Mouse (Mus musculus): ENCODE data around the gene Bub3. TPM values are rescaled to one million over a fixed set of nuclear protein-coding genes. Genes with fewer than 3 reads are reported as not detected.

Bub3 gene
- 50.9 TPM for total RNA-seq (2023)

DNA sequence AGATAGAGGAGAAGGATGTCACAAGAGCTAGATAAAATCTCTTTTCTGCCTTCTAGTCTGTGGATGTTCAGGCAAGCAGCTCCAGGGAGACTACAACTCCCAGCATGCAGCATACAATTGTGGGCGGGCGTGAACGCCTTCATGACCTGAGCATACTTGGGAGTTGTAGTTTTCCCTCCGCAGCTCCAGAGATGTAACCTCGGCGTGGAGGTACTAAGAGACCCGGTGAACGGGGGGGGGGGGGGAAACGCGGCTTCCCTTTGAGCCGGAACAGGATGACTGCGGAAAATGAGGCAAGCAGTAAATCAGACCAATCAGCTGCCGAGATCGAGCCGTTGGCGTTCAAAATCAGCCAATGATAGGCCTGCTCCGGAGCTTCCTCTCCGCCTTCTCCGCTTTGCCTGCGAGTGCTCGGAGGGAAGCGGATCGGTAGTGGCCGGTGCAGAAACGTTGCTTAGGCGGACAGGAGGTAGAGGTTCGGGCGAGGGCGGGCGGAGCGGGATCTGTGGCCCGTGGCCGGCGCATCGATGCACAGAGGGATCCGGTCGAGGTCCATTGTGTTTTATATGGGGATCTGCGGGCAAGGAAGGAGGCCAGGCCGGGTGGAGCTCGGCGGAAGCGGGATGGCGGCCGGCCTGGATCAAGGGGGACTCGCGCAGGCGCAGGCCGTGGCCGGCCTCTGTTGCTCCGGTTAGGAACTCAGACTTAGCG is at the start of gene Bub3:
Gene Bub3, plus strand, starts transcription at position 237 of the 711 bp plus-strand sequence.

DNA sequence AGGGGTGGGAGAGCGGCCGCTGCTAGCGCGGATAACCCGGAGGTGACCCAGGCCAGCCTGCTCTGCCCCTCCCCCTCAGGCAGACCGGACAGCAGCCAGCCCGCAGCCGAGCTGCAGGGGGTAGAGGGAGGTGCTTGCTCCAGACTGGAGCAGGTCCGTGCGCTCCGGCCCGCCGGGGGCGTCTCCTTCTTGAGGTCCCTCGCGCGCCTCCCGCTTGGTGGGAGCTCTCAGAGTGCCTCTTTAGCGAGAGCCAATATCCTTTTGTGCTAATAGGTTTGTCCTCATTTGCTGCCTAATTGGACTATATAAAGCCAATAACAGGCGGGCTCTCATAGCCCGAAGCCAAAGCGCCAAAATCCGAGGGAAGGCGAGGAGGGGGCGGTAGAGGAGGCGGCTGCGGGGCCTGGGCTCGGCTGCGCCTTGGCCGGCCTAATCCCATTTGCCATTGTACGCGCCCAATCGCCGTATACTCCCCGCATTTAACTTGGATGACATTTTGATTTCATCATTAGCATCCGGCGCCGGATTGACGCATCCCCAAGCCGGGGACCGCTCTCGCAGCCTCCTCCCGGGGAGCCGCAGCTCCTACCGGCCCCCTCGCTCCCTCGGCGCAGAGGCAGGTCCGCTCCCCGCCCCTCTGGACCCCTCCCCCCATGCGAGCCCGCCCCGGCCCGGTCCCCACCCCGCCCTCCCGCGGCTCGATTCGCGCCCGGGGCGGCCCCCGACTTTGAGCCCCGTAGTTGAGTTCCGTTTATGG is 17.7 kb upstream of the Bub3 start, which contains the start of gene Hmx3:
Gene Hmx3, plus strand, starts transcription at position 753 of the 757 bp plus-strand sequence.

GRCm38 (mm10) chr7:131548473-131548872 is 11.5 kb upstream of the Bub3 start, which contains the start of gene Hmx2:
TSS of gene Hmx2 (plus strand) at chr7:131548773.

Other genes with a start within 250 kb of the Bub3 start
- gene Cuzd1, start 237.9 kb upstream of the Bub3 start, total RNA-seq (2023): not detected
- not detected for gene Fam24b, start 230.7 kb upstream of the Bub3 start, total RNA-seq (2023)
- not detected for gene Fam24a, start 226.4 kb upstream of the Bub3 start, total RNA-seq (2023)
- 20.5 TPM for gene 2310057M21Rik, start 197.5 kb upstream of the Bub3 start, total RNA-seq (2023)
- gene Pstk, start 189.1 kb upstream of the Bub3 start, total RNA-seq (2023): 37.4 TPM
- 67.2 TPM for gene Ikzf5, start 149.7 kb upstream of the Bub3 start, total RNA-seq (2023)
- gene Acadsb, start 149.6 kb upstream of the Bub3 start, total RNA-seq (2023): 22.0 TPM
- gene Hmx3, start 17.4 kb upstream of the Bub3 start, total RNA-seq (2023): not detected
- gene Hmx2, start 11.4 kb upstream of the Bub3 start, total RNA-seq (2023): not detected